Mouse (Mus musculus): ENCODE measurements at regions not wholly inside any gene's neighbourhood (a gene's known extent, or its start where the extent isn't known, plus 50 kb on each side); places are given as distances from the start of the nearest gene placed in this dataset.

DNA sequence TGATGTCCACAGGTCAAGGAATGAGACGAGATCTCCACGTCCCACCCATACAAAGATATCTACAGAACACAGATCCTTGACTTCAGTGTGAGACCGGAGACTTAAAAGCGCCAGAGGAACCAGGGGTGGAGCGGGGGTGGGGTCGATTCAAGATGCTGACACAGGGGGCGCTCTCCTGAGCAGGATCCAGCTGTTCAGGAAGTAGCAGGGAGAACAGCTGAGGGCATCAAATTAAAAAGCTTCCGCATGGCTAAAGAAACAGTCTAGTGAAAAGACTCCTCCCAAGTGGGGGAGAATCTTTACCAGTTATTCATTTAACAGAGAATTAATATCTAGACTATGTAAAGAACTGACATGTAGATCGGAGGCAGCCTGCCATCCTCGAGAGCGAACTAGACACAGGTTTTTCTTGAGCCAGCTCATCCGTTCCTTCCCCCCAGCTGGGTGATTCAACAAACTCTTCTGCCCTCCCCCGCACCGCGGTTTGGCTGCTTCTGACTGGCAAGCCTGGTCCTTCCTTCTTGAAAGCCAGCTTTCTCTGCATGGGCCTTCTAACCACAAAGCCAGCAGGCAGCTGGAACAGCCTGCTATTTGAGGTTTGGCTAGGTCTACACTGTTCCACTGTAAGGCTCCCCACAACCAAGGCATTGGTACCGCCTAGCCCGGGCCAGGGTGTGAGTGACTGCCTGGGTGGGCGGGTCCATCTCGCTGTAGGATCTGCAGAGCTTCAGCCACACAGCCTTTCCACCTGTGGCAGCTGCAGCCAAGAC is 218.6 kb downstream of the Uaca start:
- no peak for TF ChIP-seq CTCF (IDR thresholded peaks at IDR 0.05; ENCODE audit: low read depth, low read length)
- no peak for TF ChIP-seq GATA1 (IDR thresholded peaks at IDR 0.05; ENCODE audit: borderline replicate concordance, low read length)
- TF ChIP-seq TAL1 (conservative IDR thresholded peaks at IDR 0.05; ENCODE audit: low read depth, low read length), result no peak
- no peak for TF ChIP-seq POLR2AphosphoS5 (IDR thresholded peaks at IDR 0.05; ENCODE audit: insufficient replicate concordance, low read depth, low read length)
